Mouse (Mus musculus): ENCODE data around the gene Cyld. TPM values are rescaled to one million over a fixed set of nuclear protein-coding genes. Genes with fewer than 3 reads are reported as not detected.

The Cyld gene
- total and polyA plus RNA-seq, 3 experiments: 20.2 to 29.4 (median 22.1) TPM

- Histone ChIP-seq H3K79me2 (replicated peaks; ENCODE audit: control insufficient read depth, extremely low read depth, insufficient read depth, poor library complexity, severe bottlenecking) (no peaks in the 10 kb centered on the region), H3K9ac (ENCODE audit: insufficient read depth, low read depth) (no peak overlapping the region), H3K36me3 (replicated peaks in 1 of 2; ENCODE audit: control insufficient read depth in 1 of 2, insufficient read depth in 1 of 2, low read length in 1 of 2) (peaks cover 24 to 45% of the 10 kb centered on the region in 2 experiments), H3K4me1 (ENCODE audit: control insufficient read depth in 1 of 2, insufficient read depth in 2 of 2) (peaks cover 6 to 46% of the 10 kb centered on the region in 2 experiments), H3K27ac (ENCODE audit: insufficient read depth, low read depth) (no peak overlapping the region), H3K4me3 (replicated peaks in 1 of 3; ENCODE audit: low read depth in 2 of 3, low read length in 2 of 3, poor library complexity in 1 of 3) (no peak overlapping the region), H3K4me2 (ENCODE audit: insufficient read depth, low read depth, poor library complexity, severe bottlenecking) (no peak overlapping the region), H3K9me3 (replicated peaks; ENCODE audit: low read length) (no peaks in the 10 kb centered on the region), H3K27me3 (replicated peaks) (no peaks in the 10 kb centered on the region)
- no peak for DNase-seq (ENCODE audit: extremely low read depth)
- dilution Hi-C loops (cut with MboI; ENCODE audit: extremely low pct_ligation_motif_present, extremely low pct_unique_long_range_greater_than_20kb, low sequenced_read_pairs) (no loop called here), in situ Hi-C loops (cut with MboI; ENCODE audit: low pct_ligation_motif_present, low pct_unique_long_range_greater_than_20kb, low sequenced_read_pairs) (loop anchor here (5.0 kb wide), 1 partner anchor 53 kb away; the partner anchor contains the start of gene Snx20)
- TF ChIP-seq JUND (conservative IDR thresholded peaks at IDR 0.05; ENCODE audit: low read depth, low read length) (no peak), POLR2AphosphoS2 (IDR thresholded peaks at IDR 0.05; ENCODE audit: low read depth, low read length) (no peak)
Measured at GRCm38 (mm10) chr8:88689891-88690290, 6.9 kb upstream of the Cyld start.

GRCm38 (mm10) chr8:88691342-88691948 is 5.4 kb upstream of the Cyld start:
- Histone ChIP-seq H3K79me2 (replicated peaks; ENCODE audit: control insufficient read depth, extremely low read depth, insufficient read depth, poor library complexity, severe bottlenecking) (no peaks in the 10 kb centered on the region), H3K27me3 (replicated peaks) (no peaks in the 10 kb centered on the region), H3K4me1 (ENCODE audit: control insufficient read depth in 1 of 2, insufficient read depth in 2 of 2) (peaks cover 6 to 46% of the 10 kb centered on the region in 2 experiments), H3K4me2 (ENCODE audit: insufficient read depth, low read depth, poor library complexity, severe bottlenecking) (peak overlapping the region; percentile 47), H3K27ac (ENCODE audit: insufficient read depth, low read depth) (no peak overlapping the region), H3K36me3 (replicated peaks in 1 of 2; ENCODE audit: control insufficient read depth in 1 of 2, insufficient read depth in 1 of 2, low read length in 1 of 2) (peaks cover 14 to 31% of the 10 kb centered on the region in 2 experiments), H3K9me3 (replicated peaks; ENCODE audit: low read length) (no peaks in the 10 kb centered on the region), H3K9ac (ENCODE audit: insufficient read depth, low read depth) (peak overlapping the region; percentile 31; the same call in 1 of the 2 replicates), H3K4me3 (replicated peaks in 1 of 3; ENCODE audit: low read depth in 2 of 3, low read length in 2 of 3, poor library complexity in 1 of 3) (no peak overlapping the region)
- in situ Hi-C loops (cut with MboI; ENCODE audit: low pct_ligation_motif_present, low pct_unique_long_range_greater_than_20kb, low sequenced_read_pairs) (loop anchor here (5.0 kb wide), 1 partner anchor 54 kb away; the partner anchor contains the start of gene Snx20), dilution Hi-C loops (cut with MboI; ENCODE audit: extremely low pct_ligation_motif_present, extremely low pct_unique_long_range_greater_than_20kb, low sequenced_read_pairs) (no loop called here)
- DNase-seq (ENCODE audit: extremely low read depth): peak; percentile 45
- TF ChIP-seq KAT2A (IDR thresholded peaks at IDR 0.05; ENCODE audit: insufficient replicate concordance, low read length) (no peak), PAX5 (IDR thresholded peaks at IDR 0.05; ENCODE audit: low read length) (no peak), NRF1 (IDR thresholded peaks at IDR 0.05; ENCODE audit: low read depth, low read length) (no peak), ZMIZ1 (IDR thresholded peaks at IDR 0.05; ENCODE audit: low read depth, low read length) (no peak), MAZ (IDR thresholded peaks at IDR 0.05; ENCODE audit: low read depth, low read length) (no peak), ZNF384 (IDR thresholded peaks at IDR 0.05; ENCODE audit: low read depth, low read length) (no peak), ZC3H11A (IDR thresholded peaks at IDR 0.05; ENCODE audit: low read depth, low read length) (no peak), MEF2A (IDR thresholded peaks at IDR 0.05; ENCODE audit: borderline replicate concordance, low read depth, low read length) (no peak), SIN3A (IDR thresholded peaks at IDR 0.05; ENCODE audit: low read length) (0 out of 2 replicates have a peak, but pooled peaks have one; percentile 23), HCFC1 (IDR thresholded peaks at IDR 0.05; ENCODE audit: low read depth, low read length) (no peak), MAX (IDR thresholded peaks at IDR 0.05; ENCODE audit: low read length) (peak; percentile 95), POLR2A (IDR thresholded peaks at IDR 0.05; ENCODE audit: low read depth, low read length) (no peak), ELF1 (IDR thresholded peaks at IDR 0.05; ENCODE audit: low read depth, low read length) (no peak), RCOR1 (conservative IDR thresholded peaks at IDR 0.05; ENCODE audit: low read depth, low read length) (no peak), BHLHE40 (IDR thresholded peaks at IDR 0.05; ENCODE audit: low read depth, low read length) (peak; percentile 94), EP300 (IDR thresholded peaks at IDR 0.05; ENCODE audit: low read length) (no peak), GABPA (IDR thresholded peaks at IDR 0.05; ENCODE audit: insufficient replicate concordance, low read depth, low read length) (no peak), ETS1 (conservative IDR thresholded peaks at IDR 0.05; ENCODE audit: low read depth, low read length) (peak; percentile 29; the same call in 1 of the 2 replicates), IRF4 (IDR thresholded peaks at IDR 0.05; ENCODE audit: low read depth, low read length) (peak; percentile 26; the same call in 1 of the 2 replicates), MYC (IDR thresholded peaks at IDR 0.05; ENCODE audit: low read depth, low read length) (peak; percentile 92), TCF12 (IDR thresholded peaks at IDR 0.05; ENCODE audit: low read depth, low read length) (no peak), CTCF (conservative IDR thresholded peaks at IDR 0.05 in 1 of 2, IDR thresholded peaks at IDR 0.05 in 1 of 2; ENCODE audit: low read depth in 2 of 2, low read length in 2 of 2) (no peak), USF1 (IDR thresholded peaks at IDR 0.05; ENCODE audit: low read depth, low read length) (peak; percentile 47), USF2 (conservative IDR thresholded peaks at IDR 0.05; ENCODE audit: low read depth, low read length) (0 out of 2 replicates have a peak, but pooled peaks have one; percentile 24), JUN (IDR thresholded peaks at IDR 0.05; ENCODE audit: insufficient read depth, low read depth, low read length) (no peak), SMC3 (IDR thresholded peaks at IDR 0.05; ENCODE audit: low read depth, low read length) (no peak), CHD1 (IDR thresholded peaks at IDR 0.05; ENCODE audit: low read depth, low read length) (no peak), TBP (conservative IDR thresholded peaks at IDR 0.05; ENCODE audit: low read depth, low read length) (no peak), UBTF (IDR thresholded peaks at IDR 0.05; ENCODE audit: low read depth, low read length) (no peak), NELFE (IDR thresholded peaks at IDR 0.05; ENCODE audit: low read depth, low read length) (no peak), POLR2AphosphoS2 (IDR thresholded peaks at IDR 0.05; ENCODE audit: low read depth, low read length) (no peak), CHD2 (IDR thresholded peaks at IDR 0.05; ENCODE audit: low read length) (no peak)

Data from CH12.LX (cell line).